Mouse (Mus musculus) activated CD4-positive, CD25-positive, alpha-beta regulatory T cell, adult 4 months (primary cell): ENCODE measurements at regions not wholly inside any gene's neighbourhood (a gene's known extent, or its start where the extent isn't known, plus 50 kb on each side); places are given as distances from the start of the nearest gene placed in this dataset.

Source experiments
- ATAC-seq: one replicate; pipeline ENCODE4 v1.8.0; 2017

- ATAC-seq = no peak
Measured at GRCm38 (mm10) chr4:150724823-150725222, 72.8 kb upstream of the Slc45a1 start.

DNA sequence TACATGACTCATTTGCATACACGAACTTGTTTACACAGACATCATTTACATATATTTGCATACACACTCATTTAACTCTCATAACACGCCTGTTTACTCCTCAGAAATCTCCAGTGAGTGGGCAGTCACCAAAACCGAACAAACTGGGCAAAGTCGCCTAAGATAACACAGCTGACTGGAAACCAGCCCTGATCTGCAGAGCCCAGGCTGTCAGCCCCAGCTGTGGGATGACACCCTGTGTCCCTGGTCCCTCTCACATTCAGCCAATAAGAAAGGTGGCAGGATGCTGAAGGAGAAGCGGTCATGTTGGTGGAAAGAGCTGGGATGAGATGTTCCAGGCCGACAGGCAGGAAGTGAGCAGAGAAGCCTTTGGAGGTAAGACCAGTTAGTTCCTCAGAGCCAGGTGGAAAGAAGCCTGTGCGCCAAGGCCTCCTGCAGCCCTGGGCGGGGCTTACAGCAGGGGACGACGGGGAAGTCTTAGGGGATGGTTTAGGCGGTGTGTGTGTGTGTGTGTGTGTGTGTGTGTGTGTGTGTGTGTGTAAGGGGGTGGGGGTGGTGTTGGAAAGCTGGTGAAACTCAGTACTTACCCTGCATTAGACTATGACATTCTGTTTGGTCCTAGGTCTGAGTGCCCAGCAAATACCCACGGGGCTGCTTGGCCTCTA, 69.8 kb upstream of the Slc45a1 start:
- no peak for ATAC-seq

DNA sequence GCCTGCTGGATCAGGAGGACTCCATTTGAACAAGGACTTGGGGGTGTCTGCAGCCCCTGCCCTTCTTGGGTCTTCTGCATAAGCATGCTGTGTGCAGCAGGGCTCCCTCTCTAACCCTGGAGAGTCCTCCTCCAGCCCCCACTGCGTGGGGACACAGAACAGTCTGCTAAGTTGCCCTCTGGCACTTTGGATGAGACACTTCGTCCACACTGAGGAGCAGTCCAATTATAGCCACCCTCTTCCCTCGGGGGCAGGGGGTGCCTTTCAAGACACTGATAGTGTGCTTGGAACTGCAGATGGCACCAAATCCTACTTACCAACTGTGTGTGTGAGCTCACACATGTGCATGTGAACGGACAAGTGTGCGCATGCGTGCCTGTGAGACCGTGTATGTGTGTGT, 65.9 kb upstream of the Slc45a1 start:
- ATAC-seq = no peak

DNA sequence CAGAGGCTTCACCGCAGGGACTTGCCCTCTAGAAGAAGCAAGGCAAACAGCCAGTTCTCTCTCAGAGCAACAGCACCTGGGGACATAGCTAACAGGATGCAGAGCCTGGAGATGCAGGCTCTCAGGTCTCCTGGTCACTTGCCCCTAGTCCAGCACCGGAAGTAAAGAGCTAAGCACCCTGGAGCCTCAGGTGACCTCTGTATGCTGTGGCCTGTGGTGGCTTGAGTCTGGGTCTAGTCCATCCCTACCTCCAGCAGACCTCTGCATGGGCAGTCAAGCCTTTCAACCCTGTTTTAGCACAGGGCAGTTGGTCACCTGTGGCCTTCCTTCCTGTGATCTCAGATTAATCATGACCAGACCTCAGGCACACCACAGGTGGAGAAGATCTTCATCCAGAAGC, 63.1 kb upstream of the Slc45a1 start:
- no peak for ATAC-seq

DNA sequence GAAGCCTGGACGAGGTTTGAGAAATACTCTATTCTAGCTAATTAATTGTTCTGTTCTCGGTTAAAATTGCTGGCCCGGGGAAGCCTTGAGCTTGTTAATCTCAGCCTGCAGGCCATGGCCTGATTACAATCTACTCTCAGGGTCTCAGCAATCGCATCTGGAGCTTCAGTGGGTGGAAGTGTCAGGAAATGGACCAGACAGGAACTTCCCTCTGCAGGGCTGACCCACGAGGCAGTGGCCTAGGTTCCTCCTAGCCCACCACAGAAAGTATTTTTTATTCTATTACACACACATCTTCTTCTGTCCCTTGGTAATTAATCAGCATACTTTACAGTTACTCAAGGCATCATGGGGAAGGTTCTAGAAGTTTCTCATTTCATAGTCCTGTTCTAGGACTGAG, 61.3 kb upstream of the Slc45a1 start:
- ATAC-seq = no peak

DNA sequence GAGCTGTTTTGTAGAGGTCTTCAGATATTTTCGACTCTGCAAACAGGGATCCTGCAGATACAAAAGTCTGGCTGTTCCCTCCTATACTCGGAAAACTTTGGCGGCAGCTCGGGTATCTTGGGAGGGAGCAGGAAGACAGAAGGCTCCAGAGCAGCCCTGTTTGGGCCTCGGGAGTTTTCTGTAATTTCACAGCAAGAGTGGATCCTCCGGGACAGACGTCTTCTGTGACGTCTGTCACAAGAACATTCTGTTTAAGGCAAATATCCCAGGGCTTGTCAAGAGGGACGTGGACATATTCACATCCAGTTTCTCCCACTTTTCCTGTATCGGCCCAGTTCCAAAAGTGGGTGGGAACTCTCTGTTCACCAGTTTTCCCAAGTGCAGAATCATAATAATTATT, 60.9 kb upstream of the Slc45a1 start:
- no peak for ATAC-seq

GRCm38 (mm10) chr4:150711646-150712045, 59.7 kb upstream of the Slc45a1 start:
- ATAC-seq = no peak

GRCm38 (mm10) chr4:150709391-150710130, 57.6 kb upstream of the Slc45a1 start:
- no peak for ATAC-seq

GRCm38 (mm10) chr4:150708572-150708984, 56.6 kb upstream of the Slc45a1 start:
- no peak for ATAC-seq

DNA sequence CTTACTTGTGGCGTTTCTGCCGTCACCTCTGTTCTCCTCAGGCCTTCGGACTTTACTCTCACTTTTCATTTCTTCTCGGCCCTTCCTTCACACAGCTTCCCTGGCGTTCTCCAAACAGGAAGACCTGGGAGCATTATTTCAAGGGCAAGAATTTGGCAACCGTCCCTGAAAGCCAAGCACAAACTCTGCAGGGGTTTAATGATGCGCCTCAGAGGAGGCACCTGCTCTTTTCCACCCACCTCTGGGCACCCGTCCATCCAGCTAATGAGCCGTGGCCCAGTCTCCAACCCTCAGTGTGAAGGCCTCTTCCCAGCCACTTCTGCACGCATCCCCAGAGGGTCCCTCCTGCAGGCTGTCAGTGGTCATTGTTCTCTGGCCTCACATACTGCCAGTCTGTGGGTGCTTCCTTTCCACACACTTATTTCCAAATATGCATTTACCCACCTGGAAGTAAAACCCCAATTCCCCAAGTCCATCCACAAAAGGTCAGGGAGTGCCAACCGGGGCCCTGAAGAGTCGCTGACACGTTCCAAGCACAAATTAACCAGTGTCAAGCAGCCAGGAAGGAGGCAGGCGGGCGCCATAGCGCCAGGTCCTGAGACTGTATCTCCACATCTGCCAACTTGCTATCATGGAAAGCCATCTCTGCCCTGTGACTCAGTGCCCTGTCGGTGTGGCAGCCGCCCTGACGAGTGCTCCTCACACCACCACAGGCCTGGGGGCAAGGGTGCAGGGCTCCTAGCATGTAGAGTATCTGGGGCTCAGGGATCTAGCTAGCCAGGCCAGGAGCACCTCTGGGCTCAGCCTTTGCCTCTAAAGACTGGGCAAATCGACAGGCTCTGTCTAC, 56.0 kb upstream of the Slc45a1 start:
- no peak for ATAC-seq

DNA sequence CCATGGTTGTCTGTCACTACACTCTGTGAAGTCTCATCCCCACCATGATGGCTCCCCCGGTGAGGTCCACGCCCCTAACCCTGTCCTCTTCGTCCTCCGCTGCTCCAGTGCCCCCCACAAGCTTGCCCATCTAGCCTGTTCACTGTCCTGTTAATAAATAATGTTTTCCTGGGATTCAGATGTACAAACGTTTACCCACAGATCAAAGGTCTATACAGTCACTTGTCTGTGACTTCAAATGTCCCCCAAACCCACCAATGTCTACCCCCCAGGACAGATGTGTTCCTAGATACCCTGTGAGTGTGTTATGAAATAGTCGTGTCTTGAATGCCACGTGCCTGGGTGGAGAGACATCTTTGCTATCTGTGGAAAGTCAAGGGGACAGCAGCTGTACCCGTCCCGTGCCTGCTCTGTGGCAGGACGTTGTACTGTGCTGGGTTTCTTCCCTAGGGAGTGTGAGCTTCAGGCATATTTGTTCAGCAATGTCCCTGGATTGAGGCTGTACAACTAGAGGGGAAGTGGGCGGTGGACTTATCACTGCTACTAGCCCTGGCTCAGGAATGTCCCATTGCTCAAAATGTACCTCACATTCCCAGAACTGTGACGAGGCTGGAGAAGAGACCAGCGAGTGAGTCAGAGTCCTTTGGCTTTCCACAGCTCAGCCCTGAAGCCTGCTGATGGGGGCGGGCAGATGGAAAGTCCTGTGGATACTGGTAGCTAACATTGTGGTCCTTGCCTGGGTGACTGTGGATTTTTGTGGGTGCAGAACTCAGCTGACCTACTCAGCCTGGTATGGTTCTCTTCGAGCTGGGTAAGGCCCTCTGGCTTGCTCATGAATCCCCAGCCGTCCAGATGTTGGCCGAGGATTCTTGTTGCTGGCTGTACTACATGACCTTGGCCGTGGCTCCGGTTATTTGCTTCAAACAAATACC, 55.1 kb upstream of the Slc45a1 start:
- no peak for ATAC-seq

DNA sequence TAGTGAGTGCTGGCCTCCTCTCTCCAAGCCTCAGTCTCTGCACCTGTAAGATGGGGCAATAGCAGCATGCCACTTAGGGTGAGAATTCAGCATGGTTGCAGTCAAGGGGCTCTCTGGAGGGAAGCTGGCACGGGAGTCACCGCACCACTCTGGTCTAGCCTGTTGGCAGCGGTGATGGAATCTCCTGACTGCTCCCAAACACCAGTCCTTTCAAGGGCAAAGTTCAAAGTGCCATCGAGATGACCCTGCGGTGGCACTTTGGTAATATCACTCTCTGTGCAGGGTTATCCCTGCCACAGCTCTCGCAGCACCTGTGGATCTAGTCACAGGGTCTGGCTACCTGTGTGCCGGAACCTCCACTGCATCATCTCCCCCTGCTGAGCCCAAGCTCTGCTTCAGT, 54.3 kb upstream of the Slc45a1 start:
- ATAC-seq = no peak

- ATAC-seq = no peak
Measured at GRCm38 (mm10) chr4:150703266-150703665, 51.3 kb upstream of the Slc45a1 start.
